In genomic region chr12:69879172-69879665, GRCm38 (mm10) we compare ENCODE assay signal across 8 mouse cellular contexts. TPM values are rescaled to one million over a fixed set of nuclear protein-coding genes. Genes with fewer than 3 reads are reported as not detected.
DNase-seq lines count a peak whose midpoint lies in the region; ATAC-seq and TF ChIP-seq lines count a peak whose summit lies in the region.

No protein-coding gene starts in this region.

- peaks cover 10% of the 10 kb centered on the region for H3K36me3 ChIP-seq in forebrain, embryonic 10.5 days (replicated peaks)
- H3K36me3 ChIP-seq in forebrain, embryonic 15.5 days: no peaks in the 10 kb centered on the region
- no peaks in the 10 kb centered on the region for H3K36me3 ChIP-seq in intestine, embryonic 16.5 days (ENCODE audit: control insufficient read depth, insufficient read depth, low read length)

- H3K27me3 ChIP-seq in forebrain, embryonic 10.5 days (ENCODE audit: poor library complexity, severe bottlenecking): no peaks in the 10 kb centered on the region
- H3K27me3 ChIP-seq in forebrain, embryonic 15.5 days: no peaks in the 10 kb centered on the region
- H3K27me3 ChIP-seq in intestine, embryonic 16.5 days (replicated peaks; ENCODE audit: control insufficient read depth, insufficient read depth, low read length): no peaks in the 10 kb centered on the region

- no peak overlapping the region for H3K9ac ChIP-seq in forebrain, embryonic 15.5 days (replicated peaks)
- 0 out of 2 replicates have a peak overlapping the region, but pooled peaks have one; percentile 10 for H3K9ac ChIP-seq in intestine, embryonic 16.5 days (ENCODE audit: low read depth, low read length)

- H3K9me3 ChIP-seq in forebrain, embryonic 10.5 days: no peaks in the 10 kb centered on the region
- no peaks in the 10 kb centered on the region for H3K9me3 ChIP-seq in forebrain, embryonic 15.5 days
- H3K9me3 ChIP-seq in intestine, embryonic 16.5 days (ENCODE audit: control insufficient read depth, low read length): no peaks in the 10 kb centered on the region

- no peak for TF ChIP-seq POLR2A in brain, embryonic 14.5 days (IDR thresholded peaks at IDR 0.05; ENCODE audit: borderline replicate concordance, extremely low read depth, insufficient read depth, insufficient read length, poor library complexity, severe bottlenecking)

- H3K4me2 ChIP-seq in forebrain, embryonic 15.5 days (replicated peaks): no peak overlapping the region
- peak overlapping the region; percentile 27; the same call in 1 of the 2 replicates for H3K4me2 ChIP-seq in intestine, embryonic 16.5 days (ENCODE audit: low read depth, low read length)

- DNase-seq in forebrain, embryonic 10.5 days (ENCODE audit: extremely low spot score, low spot score): no peak
- DNase-seq in brain, embryonic 14.5 days (ENCODE audit: low read depth): peak; percentile 45
- peak; percentile 28 for DNase-seq in lung, postnatal 10 days
- no peak for DNase-seq in left cerebral cortex, adult 11 months (ENCODE audit: low spot score)
- no peak for DNase-seq in layer of hippocampus, postnatal 36 days
- DNase-seq in spleen, adult 12 weeks (ENCODE audit: low spot score): no peak

- H3K27ac ChIP-seq in forebrain, embryonic 10.5 days: peak overlapping the region; percentile 40
- H3K27ac ChIP-seq in forebrain, embryonic 15.5 days (replicated peaks): no peak overlapping the region
- no peak overlapping the region for H3K27ac ChIP-seq in intestine, embryonic 16.5 days (ENCODE audit: low read length)

- TF ChIP-seq CTCF in brain, embryonic 14.5 days (IDR thresholded peaks at IDR 0.05; ENCODE audit: borderline replicate concordance, extremely low read depth, insufficient read depth, insufficient read length): no peak

- ATAC-seq in forebrain, embryonic 15.5 days (replicated peaks): no peak; the same call in 1 of the 2 replicates
- peak; percentile 86 for ATAC-seq in intestine, embryonic 16.5 days

- no peak overlapping the region for H3K4me3 ChIP-seq in forebrain, embryonic 10.5 days
- no peak overlapping the region for H3K4me3 ChIP-seq in forebrain, embryonic 15.5 days
- H3K4me3 ChIP-seq in intestine, embryonic 16.5 days (ENCODE audit: low read length): no peak overlapping the region

- WGBS in forebrain, embryonic 10.5 days: 5% methylated on average over 4 of the region's 4 CpGs
- 11% methylated on average over 4 of the region's 4 CpGs for WGBS in forebrain, embryonic 15.5 days
- WGBS in intestine, embryonic 16.5 days: 6% methylated on average over 4 of the region's 4 CpGs

- H3K4me1 ChIP-seq in forebrain, embryonic 10.5 days: peaks cover 39% of the 10 kb centered on the region
- H3K4me1 ChIP-seq in forebrain, embryonic 15.5 days: peaks cover 19% of the 10 kb centered on the region
- H3K4me1 ChIP-seq in intestine, embryonic 16.5 days (ENCODE audit: control insufficient read depth, insufficient read depth, low read length): peaks cover 21% of the 10 kb centered on the region

RNA-seq across cellular contexts. Expression of gene Atl1, which starts 13.2 kb away (rescaled TPM):
- 10.0 and 12.7 TPM in 2 replicates for polyA plus RNA-seq in forebrain, embryonic 10.5 days (2016; fragmentation: Nextera tagmentation; extraction: Ambion mirVana)
- polyA plus RNA-seq in forebrain, embryonic 15.5 days (2015; fragmentation: Nextera tagmentation; extraction: Ambion mirVana): 110 and 123 TPM in 2 replicates
- polyA plus RNA-seq in brain, embryonic 14.5 days (2012; rRNA removed): 47.7 and 75.7 TPM in 2 replicates
- polyA plus RNA-seq in intestine, embryonic 16.5 days (2015; fragmentation: Nextera tagmentation; extraction: Ambion mirVana): 5.1 and 5.4 TPM in 2 replicates
- total RNA-seq in layer of hippocampus, postnatal 36 days (2021): 100 to 1,000 TPM; 186 to 198 TPM

RNA-seq across cellular contexts. Expression of gene Map4k5, which starts 13.8 kb away (rescaled TPM):
- polyA plus RNA-seq in forebrain, embryonic 10.5 days (2016; fragmentation: Nextera tagmentation; extraction: Ambion mirVana): 23.5 and 24.6 TPM in 2 replicates
- 33.6 and 33.9 TPM in 2 replicates for polyA plus RNA-seq in forebrain, embryonic 15.5 days (2015; fragmentation: Nextera tagmentation; extraction: Ambion mirVana)
- polyA plus RNA-seq in brain, embryonic 14.5 days (2012; rRNA removed): 20.4 and 25.7 TPM in 2 replicates
- 14.2 and 17.0 TPM in 2 replicates for polyA plus RNA-seq in intestine, embryonic 16.5 days (2015; fragmentation: Nextera tagmentation; extraction: Ambion mirVana)
- total RNA-seq in layer of hippocampus, postnatal 36 days (2021): 10 to 100 TPM; 46.8 to 50.3 TPM

Comparison
In these comparisons a context has a peak if more than half of its experiments do, and no peak if none do; other contexts are left out.
1. DNase-seq: peak in brain, embryonic 14.5 days (single experiment) and lung, postnatal 10 days (single experiment); none in forebrain, embryonic 10.5 days (single experiment), left cerebral cortex, adult 11 months (single experiment), layer of hippocampus, postnatal 36 days (0 of 2) and spleen, adult 12 weeks (single experiment).